Mouse (Mus musculus) myocyte (in vitro differentiated cells): ENCODE results near the gene Tpra1.

Experiments
- CEBPB ChIP-seq: IDR thresholded peaks from 2 replicates; pipeline ENCODE4 v1.6.1; 2011; ENCODE audit warnings: mild to moderate bottlenecking, moderate library complexity; ENCODE audit not compliant: poor library complexity, insufficient read depth, severe bottlenecking
- E2F4 ChIP-seq: IDR thresholded peaks from one replicate; pipeline ENCODE4 v1.6.1; 2011; ENCODE audit warnings: mild to moderate bottlenecking, control low read depth, moderate library complexity; ENCODE audit not compliant: insufficient read depth
- MAX ChIP-seq: IDR thresholded peaks from one replicate; pipeline ENCODE4 v1.6.1; 2011; ENCODE audit warnings: low read depth, mild to moderate bottlenecking, control low read depth
- MYOD1 ChIP-seq, 3 experiments: IDR thresholded peaks; one replicate each; pipeline ENCODE4 v1.6.1; 2011; ENCODE audit warnings: control low read depth in 2 of 3, low read depth in 2 of 3, mild to moderate bottlenecking in 2 of 3, moderate library complexity in 1 of 3; ENCODE audit not compliant: insufficient read length in 2 of 3, control insufficient read depth in 1 of 3
- MYOG ChIP-seq, 3 experiments: IDR thresholded peaks; one replicate each; pipeline ENCODE4 v1.6.1; 2011; ENCODE audit warnings: control low read depth in 2 of 3, low read depth in 2 of 3, mild to moderate bottlenecking in 2 of 3; ENCODE audit not compliant: insufficient read length in 2 of 3, control insufficient read depth in 1 of 3, insufficient read depth in 1 of 3
- POLR2A ChIP-seq: IDR thresholded peaks from one replicate; pipeline ENCODE4 v1.6.1; 2011; ENCODE audit warnings: low read depth, mild to moderate bottlenecking, control low read depth, moderate library complexity; ENCODE audit not compliant: insufficient read length
- POLR2AphosphoS2 ChIP-seq: IDR thresholded peaks from one replicate; pipeline ENCODE4 v1.6.1; 2011; ENCODE audit warnings: low read depth, control low read depth; ENCODE audit not compliant: insufficient read length
- TCF12 ChIP-seq: IDR thresholded peaks from one replicate; pipeline ENCODE4 v1.6.1; 2011; ENCODE audit warnings: mild to moderate bottlenecking, control low read depth; ENCODE audit not compliant: poor library complexity, insufficient read depth, severe bottlenecking
- TCF3 ChIP-seq: IDR thresholded peaks from one replicate; pipeline ENCODE4 v1.6.1; 2011; ENCODE audit warnings: low read depth, control low read depth; ENCODE audit not compliant: insufficient read length
- USF1 ChIP-seq: IDR thresholded peaks from one replicate; pipeline ENCODE4 v1.6.1; 2011; ENCODE audit warnings: low read depth, mild to moderate bottlenecking, control low read depth, moderate library complexity

- TF ChIP-seq TCF12 (no peak), MYOD1 (IDR thresholded peaks at IDR 0.05; ENCODE audit: control insufficient read depth in 1 of 3, insufficient read length in 2 of 3, low read depth in 2 of 3) (no peak), POLR2A (no peak), MAX (no peak), E2F4 (no peak), MYOG (IDR thresholded peaks at IDR 0.05; ENCODE audit: control insufficient read depth in 1 of 3, insufficient read depth in 1 of 3, insufficient read length in 2 of 3, low read depth in 2 of 3) (no peak), POLR2AphosphoS2 (no peak), USF1 (no peak), TCF3 (no peak), CEBPB (no peak)
Measured at GRCm38 (mm10) chr6:88934132-88934531, 32.1 kb downstream of the Tpra1 start.
